ENCODE assay signal across 21 mouse cellular contexts in genomic region chr10:112883688-112884004, GRCm38 (mm10). TPM values are rescaled to one million over a fixed set of nuclear protein-coding genes. Genes with fewer than 3 reads are reported as not detected.
DNase-seq lines count a peak whose midpoint lies in the region; ATAC-seq and TF ChIP-seq lines count a peak whose summit lies in the region.
"Had no signal": no experiment of that assay in that cellular context is flagged by ENCODE, and none has a peak within 500 bp of the region (broad histone marks: within the 10 kb centered on the region; RNA-seq: fewer than 3 reads in every experiment).

No protein-coding gene starts in this region.

- H3K4me1 ChIP-seq in hindbrain, embryonic 14.5 days (replicated peaks; ENCODE audit: control insufficient read depth, insufficient read depth, low read length): no peaks in the 10 kb centered on the region
- H3K4me1 ChIP-seq in hindbrain, embryonic 10.5 days (replicated peaks): no peaks in the 10 kb centered on the region; the same call in 1 of the 2 replicates
- H3K4me1 ChIP-seq in neural tube, embryonic 12.5 days: peaks cover 2% of the 10 kb centered on the region; the same call in 1 of the 2 replicates
- no peaks in the 10 kb centered on the region for H3K4me1 ChIP-seq in hindbrain, embryonic 16.5 days (ENCODE audit: control insufficient read depth, insufficient read depth, low read depth, low read length)
- H3K4me1 ChIP-seq in forebrain, postnatal 0 days (ENCODE audit: insufficient read depth): no peaks in the 10 kb centered on the region
- H3K4me1 ChIP-seq: heart, embryonic 10.5 days; heart, embryonic 15.5 days; kidney, embryonic 15.5 days; liver, embryonic 12.5 days had no signal

- no peak for ATAC-seq in hindbrain, embryonic 14.5 days (ENCODE audit: low FRiP score)
- ATAC-seq in neural tube, embryonic 12.5 days (ENCODE audit: low FRiP score, low read depth): peak; percentile 56
- no peak for ATAC-seq in hindbrain, embryonic 16.5 days
- no peak for ATAC-seq in forebrain, postnatal 0 days
- ATAC-seq: CD4-positive, CD25-positive, alpha-beta regulatory T cell, adult 4 months; forebrain, embryonic 14.5 days; liver, embryonic 12.5 days; liver, postnatal 0 days had no signal

- H3K9ac ChIP-seq in hindbrain, embryonic 14.5 days: no peak overlapping the region
- H3K9ac ChIP-seq in neural tube, embryonic 12.5 days: no peak overlapping the region
- no peak overlapping the region for H3K9ac ChIP-seq in hindbrain, embryonic 16.5 days (ENCODE audit: low read depth, low read length)
- no peak overlapping the region for H3K9ac ChIP-seq in forebrain, postnatal 0 days
- H3K9ac ChIP-seq: heart, embryonic 15.5 days; kidney, embryonic 15.5 days; liver, embryonic 12.5 days; liver, postnatal 0 days had no signal

- no peak for DNase-seq in hindbrain, embryonic 14.5 days (ENCODE audit: low spot score)
- DNase-seq in hindbrain, embryonic 10.5 days (ENCODE audit: low spot score): no peak
- DNase-seq in neural tube, embryonic 10.5 days (ENCODE audit: extremely low spot score, low spot score): no peak
- DNase-seq in cerebellum, postnatal 36 days: no peak
- no peak for DNase-seq in forebrain, postnatal 0 days
- DNase-seq: cerebellum, adult 8-10 months; cerebellum, postnatal 25 days; gastrocnemius, postnatal 25 days; heart, adult 11 months; left cerebral cortex, postnatal 4 days; liver, postnatal 0 days; right cerebral cortex, postnatal 14 days; thymus, postnatal 4 days had no signal

- H3K4me2 ChIP-seq in hindbrain, embryonic 14.5 days (replicated peaks): peak overlapping the region; percentile 25; the same call in 1 of the 2 replicates
- H3K4me2 ChIP-seq in neural tube, embryonic 12.5 days (replicated peaks): no peak overlapping the region
- H3K4me2 ChIP-seq in hindbrain, embryonic 16.5 days (ENCODE audit: low read length): peak overlapping the region; percentile 18
- no peak overlapping the region for H3K4me2 ChIP-seq in forebrain, postnatal 0 days (ENCODE audit: low read depth)
- H3K4me2 ChIP-seq: heart, embryonic 15.5 days; kidney, embryonic 15.5 days; liver, embryonic 12.5 days had no signal

- H3K36me3 ChIP-seq in hindbrain, embryonic 14.5 days (replicated peaks; ENCODE audit: control insufficient read depth, insufficient read depth): no peaks in the 10 kb centered on the region
- H3K36me3 ChIP-seq in hindbrain, embryonic 10.5 days: no peaks in the 10 kb centered on the region
- H3K36me3 ChIP-seq in neural tube, embryonic 12.5 days: no peaks in the 10 kb centered on the region
- no peaks in the 10 kb centered on the region for H3K36me3 ChIP-seq in hindbrain, embryonic 16.5 days (ENCODE audit: control insufficient read depth, insufficient read depth, low read length)
- H3K36me3 ChIP-seq in forebrain, postnatal 0 days (ENCODE audit: insufficient read depth): no peaks in the 10 kb centered on the region
- H3K36me3 ChIP-seq: heart, embryonic 10.5 days; heart, embryonic 15.5 days; kidney, embryonic 15.5 days; liver, embryonic 12.5 days had no signal

- no peak overlapping the region for H3K4me3 ChIP-seq in hindbrain, embryonic 14.5 days (replicated peaks; ENCODE audit: low read length)
- H3K4me3 ChIP-seq in hindbrain, embryonic 10.5 days: no peak overlapping the region
- H3K4me3 ChIP-seq in neural tube, embryonic 12.5 days: no peak overlapping the region
- H3K4me3 ChIP-seq in hindbrain, embryonic 16.5 days (ENCODE audit: low read length): no peak overlapping the region
- no peak overlapping the region for H3K4me3 ChIP-seq in forebrain, postnatal 0 days (ENCODE audit: low read depth, low read length)
- H3K4me3 ChIP-seq: heart, embryonic 10.5 days; heart, embryonic 15.5 days; kidney, embryonic 15.5 days; liver, embryonic 12.5 days had no signal

- no peak for TF ChIP-seq CTCF in forebrain, postnatal 0 days (IDR thresholded peaks at IDR 0.05; ENCODE audit: low read depth)

- 43% methylated on average over 3 of the region's 3 CpGs for WGBS in hindbrain, embryonic 14.5 days
- WGBS in hindbrain, embryonic 10.5 days: 58% methylated on average over 3 of the region's 3 CpGs
- WGBS in neural tube, embryonic 12.5 days: 55% methylated on average over 3 of the region's 3 CpGs
- WGBS in hindbrain, embryonic 16.5 days: 39% methylated on average over 3 of the region's 3 CpGs
- WGBS in forebrain, postnatal 0 days: 70% methylated on average over 3 of the region's 3 CpGs

- H3K9me3 ChIP-seq in hindbrain, embryonic 14.5 days (ENCODE audit: control insufficient read depth, low read length): no peaks in the 10 kb centered on the region
- no peaks in the 10 kb centered on the region for H3K9me3 ChIP-seq in hindbrain, embryonic 10.5 days
- no peaks in the 10 kb centered on the region for H3K9me3 ChIP-seq in neural tube, embryonic 12.5 days
- no peaks in the 10 kb centered on the region for H3K9me3 ChIP-seq in hindbrain, embryonic 16.5 days (ENCODE audit: control insufficient read depth, low read length)
- no peaks in the 10 kb centered on the region for H3K9me3 ChIP-seq in forebrain, postnatal 0 days (ENCODE audit: low read length)
- H3K9me3 ChIP-seq: heart, embryonic 10.5 days; heart, embryonic 15.5 days; kidney, embryonic 15.5 days; liver, embryonic 12.5 days had no signal

- no peaks in the 10 kb centered on the region for H3K27me3 ChIP-seq in hindbrain, embryonic 14.5 days (ENCODE audit: control insufficient read depth, insufficient read depth, low read length)
- H3K27me3 ChIP-seq in hindbrain, embryonic 10.5 days (ENCODE audit: insufficient read depth, poor library complexity, severe bottlenecking): no peaks in the 10 kb centered on the region
- no peaks in the 10 kb centered on the region for H3K27me3 ChIP-seq in neural tube, embryonic 12.5 days (replicated peaks)
- H3K27me3 ChIP-seq in hindbrain, embryonic 16.5 days (replicated peaks; ENCODE audit: control insufficient read depth, insufficient read depth, low read length): no peaks in the 10 kb centered on the region
- H3K27me3 ChIP-seq in forebrain, postnatal 0 days (ENCODE audit: insufficient read depth, low read length): no peaks in the 10 kb centered on the region
- H3K27me3 ChIP-seq: heart, embryonic 15.5 days; kidney, embryonic 15.5 days; liver, embryonic 12.5 days had no signal

- H3K27ac ChIP-seq in hindbrain, embryonic 14.5 days: no peak overlapping the region
- H3K27ac ChIP-seq in hindbrain, embryonic 10.5 days: no peak overlapping the region
- H3K27ac ChIP-seq in neural tube, embryonic 12.5 days: no peak overlapping the region
- no peak overlapping the region for H3K27ac ChIP-seq in hindbrain, embryonic 16.5 days (ENCODE audit: low read depth, low read length)
- no peak overlapping the region for H3K27ac ChIP-seq in forebrain, postnatal 0 days (ENCODE audit: low read depth, low read length)
- H3K27ac ChIP-seq: heart, embryonic 10.5 days; heart, embryonic 15.5 days; kidney, embryonic 15.5 days; liver, embryonic 12.5 days had no signal

RNA-seq across cellular contexts. Expression of gene Atxn7l3b, which starts 45.2 kb away (rescaled TPM):
- polyA plus RNA-seq in hindbrain, embryonic 14.5 days (2014; fragmentation: Nextera tagmentation; extraction: Ambion mirVana): 297 and 327 TPM in 2 replicates
- 196 and 210 TPM in 2 replicates for polyA plus RNA-seq in hindbrain, embryonic 10.5 days (2016; fragmentation: Nextera tagmentation; extraction: Ambion mirVana)
- polyA plus RNA-seq in neural tube, embryonic 12.5 days (2016; fragmentation: Nextera tagmentation; extraction: Ambion mirVana): 383 and 408 TPM in 2 replicates
- 351 and 357 TPM in 2 replicates for polyA plus RNA-seq in hindbrain, embryonic 16.5 days (2015; fragmentation: Nextera tagmentation; extraction: Ambion mirVana)
- 234 and 262 TPM in 2 replicates for total RNA-seq in forebrain, postnatal 0 days (2014; rRNA removed)
- 404 and 419 TPM in 2 replicates for polyA plus RNA-seq in forebrain, postnatal 0 days (2015; fragmentation: Nextera tagmentation; extraction: Ambion mirVana)

Comparison
In these comparisons a context has a peak if more than half of its experiments do, and no peak if none do; other contexts are left out.
1. H3K4me2 ChIP-seq: peak in hindbrain, embryonic 14.5 days (single experiment) and hindbrain, embryonic 16.5 days (single experiment); none in neural tube, embryonic 12.5 days (single experiment) and forebrain, postnatal 0 days (single experiment).